Mouse (Mus musculus) kidney, postnatal 0 days (tissue): ENCODE measurements around the gene Cnpy1. TPM values are rescaled to one million over a fixed set of nuclear protein-coding genes. Genes with fewer than 3 reads are reported as not detected.

Source experiments
- ATAC-seq: fragments of 200-750 bp; cut with Nextera tagmentation; replicated peaks from 2 replicates; pipeline ENCODE4 v1.8.0; 2017; ENCODE audit warnings: low read depth, moderate number of reproducible peaks, moderate TSS enrichment, moderate library complexity; ENCODE audit not compliant: low FRiP score
- DNase-seq: peaks from one replicate; pipeline ENCODE4 v3.0.0-alpha.2; 2016; ENCODE audit warnings: low spot score
- H3K27ac ChIP-seq: fragments of 300-500 bp; sonication (generic); 2 replicates; pipeline ENCODE4 v1.5.1; 2014; ENCODE audit warnings: mild to moderate bottlenecking
- H3K27me3 ChIP-seq: fragments of 300-500 bp; sonication (generic); 2 replicates; pipeline ENCODE4 v1.6.1; 2014; ENCODE audit warnings: low read length, mixed read lengths; ENCODE audit not compliant: insufficient read depth
- H3K36me3 ChIP-seq: fragments of 300-500 bp; sonication (generic); 2 replicates; pipeline ENCODE4 v1.6.1; 2014; ENCODE audit warnings: low read length, mixed read lengths; ENCODE audit not compliant: insufficient read depth
- H3K4me1 ChIP-seq: fragments of 300-500 bp; sonication (generic); replicated peaks from 2 replicates; pipeline ENCODE4 v1.6.1; 2014; ENCODE audit warnings: antibody characterized with exemption, low read length, mixed read lengths; ENCODE audit not compliant: insufficient read depth
- H3K4me2 ChIP-seq: fragments of 300-500 bp; sonication (generic); 2 replicates; pipeline ENCODE4 v1.6.1; 2014; ENCODE audit warnings: mild to moderate bottlenecking, low read length, moderate library complexity, mixed read lengths
- H3K4me3 ChIP-seq: fragments of 300-500 bp; sonication (generic); replicated peaks from 2 replicates; pipeline ENCODE4 v1.5.1; 2014; ENCODE audit warnings: low read depth, low read length
- H3K9ac ChIP-seq: fragments of 300-500 bp; sonication (generic); 2 replicates; pipeline ENCODE4 v1.6.1; 2014; ENCODE audit warnings: low read depth, low read length
- H3K9me3 ChIP-seq: fragments of 300-500 bp; sonication (generic); replicated peaks from 2 replicates; pipeline ENCODE4 v1.6.1; 2016; ENCODE audit warnings: low read length, inconsistent platforms, mixed read lengths
- CTCF ChIP-seq: IDR thresholded peaks from 2 replicates; pipeline ENCODE4 v1.5.1; 2016; ENCODE audit warnings: antibody characterized with exemption, low read depth, mild to moderate bottlenecking, moderate library complexity
- WGBS: fragments of 180-500 bp; shearing (Covaris S2); extraction: QIAGEN DNeasy Blood & Tissue Kit; methylation state at CpG from one replicate; pipeline ENCODE4 v1.1.7; 2014; 5-methylcytosine and 5-hydroxymethylcytosine counted together
- polyA plus RNA-seq: library from polyadenylated mRNA; unstranded; fragments of >200 nt; fragmentation: Nextera tagmentation; extraction: Ambion mirVana; gene quantifications from 2 replicates; pipeline ENCODE4 v1.2.1, GENCODE M21; 2015

Gene Cnpy1
- polyA plus RNA-seq, 1 experiment from 2014 or later, result 0.08 TPM

- H3K4me3 ChIP-seq, result no peak overlapping the region
- no peak for DNase-seq
- no peak overlapping the region for H3K27ac ChIP-seq
- H3K9ac ChIP-seq, result no peak overlapping the region
- H3K9me3 ChIP-seq, result no peaks in the 10 kb centered on the region
- no peak for ATAC-seq
- 3% methylated on average over 9 of the region's 9 CpGs for WGBS
- H3K4me2 ChIP-seq, result no peak overlapping the region
- TF ChIP-seq CTCF, result no peak
- H3K4me1 ChIP-seq, result peaks cover 3% of the 10 kb centered on the region; the same call in 1 of the 2 replicates
- no peaks in the 10 kb centered on the region for H3K36me3 ChIP-seq
- peaks cover 54% of the 10 kb centered on the region for H3K27me3 ChIP-seq
These were observed 88.4 kb downstream of the Cnpy1 start for GRCm38 (mm10) chr5:28157044-28157730.

Other genes starting within 250 kb of the Cnpy1 start
- gene Insig1, start 174.4 kb downstream of the Cnpy1 start, polyA plus RNA-seq, result 44.3 and 48.7 TPM in 2 replicates
- 0.08 TPM in 1 of 2 replicates, not detected in the other for gene En2, start 80.1 kb downstream of the Cnpy1 start, polyA plus RNA-seq
- gene Rbm33, start 71.3 kb upstream of the Cnpy1 start, polyA plus RNA-seq, result 8.0 and 8.1 TPM in 2 replicates
- 0.64 and 0.75 TPM in 2 replicates for gene Shh, start 221.4 kb upstream of the Cnpy1 start, polyA plus RNA-seq